Comparison of ENCODE assay signal across 21 mouse cellular contexts in the genomic region with DNA sequence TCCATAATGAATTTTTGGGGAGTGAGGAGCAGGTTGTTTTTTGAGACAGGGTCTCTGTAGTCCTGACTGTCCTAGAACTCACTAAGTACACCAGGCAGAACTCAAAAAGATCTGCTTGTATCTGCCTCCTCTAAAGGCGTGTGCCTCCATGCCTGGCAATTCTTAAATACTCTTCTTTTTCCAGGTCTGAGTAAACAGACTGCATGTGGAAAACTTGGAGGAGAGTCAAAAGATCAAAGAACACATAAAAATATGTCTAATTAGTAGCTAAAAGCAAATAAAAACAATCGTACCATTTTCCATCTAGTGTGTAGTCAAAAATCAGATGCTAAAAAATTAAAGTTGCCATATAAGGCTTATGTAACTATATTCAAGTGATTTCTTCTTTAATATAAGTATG. TPM values are rescaled to one million over a fixed set of nuclear protein-coding genes. Genes with fewer than 3 reads are reported as not detected.
DNase-seq lines count a peak whose midpoint lies in the region; ATAC-seq and TF ChIP-seq lines count a peak whose summit lies in the region.
"Had no signal": no experiment of that assay in that cellular context is flagged by ENCODE, and none has a peak within 500 bp of the region (broad histone marks: within the 10 kb centered on the region; RNA-seq: fewer than 3 reads in every experiment).

No protein-coding gene starts in this region.

- no peak overlapping the region for H3K4me3 ChIP-seq in kidney, adult 2 months (ENCODE audit: insufficient read depth, low read depth, low read length)
- H3K4me3 ChIP-seq in liver, adult 2 months (ENCODE audit: insufficient read depth, low read depth, low read length), result no peak overlapping the region
- no peak overlapping the region for H3K4me3 ChIP-seq in liver, embryonic 12.5 days
- H3K4me3 ChIP-seq: embryonic facial prominence, embryonic 13.5 days; embryonic facial prominence, embryonic 15.5 days; erythroblast, embryonic 14.5 days; forebrain, embryonic 10.5 days; forebrain, embryonic 12.5 days had no signal

- WGBS in kidney, adult 2 months, result 40% methylated on average over 2 of the region's 2 CpGs
- WGBS in liver, adult 2 months, result 25% methylated on average over 2 of the region's 2 CpGs
- WGBS in liver, embryonic 12.5 days (ENCODE audit: insufficient replicate concordance), result 73% methylated on average over 2 of the region's 2 CpGs

- no peaks in the 10 kb centered on the region for H3K79me2 ChIP-seq in liver, adult 2 months (ENCODE audit: control insufficient read depth, insufficient read depth, low read length)

- TF ChIP-seq POLR2A in kidney, adult 2 months (IDR thresholded peaks at IDR 0.05; ENCODE audit: low read depth, low read length), result no peak
- TF ChIP-seq POLR2A in liver, adult 2 months (IDR thresholded peaks at IDR 0.05; ENCODE audit: extremely low read depth, insufficient read depth, low read length), result no peak

- peaks cover 3% of the 10 kb centered on the region; the same call in 1 of the 2 replicates for H3K4me1 ChIP-seq in kidney, adult 2 months (ENCODE audit: control insufficient read depth, insufficient read depth, low read length)
- peaks cover 12% of the 10 kb centered on the region for H3K4me1 ChIP-seq in liver, adult 2 months (ENCODE audit: control insufficient read depth, insufficient read depth, low read length)
- H3K4me1 ChIP-seq in liver, embryonic 12.5 days, result 0 out of 2 replicates have a peak, but pooled peaks cover 3% of the 10 kb centered on the region
- H3K4me1 ChIP-seq: embryonic facial prominence, embryonic 13.5 days; embryonic facial prominence, embryonic 15.5 days; forebrain, embryonic 10.5 days; forebrain, embryonic 12.5 days had no signal

- peak overlapping the region; percentile 63 for H3K9ac ChIP-seq in liver, adult 2 months (ENCODE audit: low read depth, low read length)
- H3K9ac ChIP-seq in liver, embryonic 12.5 days, result no peak overlapping the region
- H3K9ac ChIP-seq: embryonic facial prominence, embryonic 13.5 days; embryonic facial prominence, embryonic 15.5 days; forebrain, embryonic 12.5 days had no signal

- peak overlapping the region; percentile 84; the same call in 1 of the 2 replicates for H3K27ac ChIP-seq in kidney, adult 2 months (ENCODE audit: insufficient read depth, low read depth, low read length)
- H3K27ac ChIP-seq in liver, adult 2 months (replicated peaks; ENCODE audit: insufficient read depth, low read depth, low read length), result peak overlapping the region; percentile 98
- H3K27ac ChIP-seq in liver, embryonic 12.5 days, result no peak overlapping the region
- H3K27ac ChIP-seq: embryonic facial prominence, embryonic 13.5 days; embryonic facial prominence, embryonic 15.5 days; forebrain, embryonic 10.5 days; forebrain, embryonic 12.5 days had no signal

- no peaks in the 10 kb centered on the region for H3K9me3 ChIP-seq in liver, embryonic 12.5 days (replicated peaks)
- H3K9me3 ChIP-seq: embryonic facial prominence, embryonic 13.5 days; embryonic facial prominence, embryonic 15.5 days; forebrain, embryonic 10.5 days; forebrain, embryonic 12.5 days had no signal

- H3K4me2 ChIP-seq in liver, embryonic 12.5 days, result no peak overlapping the region
- H3K4me2 ChIP-seq: embryonic facial prominence, embryonic 13.5 days; embryonic facial prominence, embryonic 15.5 days; forebrain, embryonic 12.5 days had no signal

- TF ChIP-seq CTCF in kidney, adult 2 months (conservative IDR thresholded peaks at IDR 0.05; ENCODE audit: insufficient read depth, insufficient read length, low read depth, low read length), result no peak
- TF ChIP-seq CTCF in liver, adult 2 months (IDR thresholded peaks at IDR 0.05; ENCODE audit: low read depth, low read length), result no peak

- peak; percentile 54 for DNase-seq in kidney, adult 2 months
- DNase-seq in kidney, postnatal 25 days, result no peak
- peak; percentile 95 for DNase-seq in liver, adult 2 months (ENCODE audit: extremely low read depth, low read depth, low spot score)
- DNase-seq: adrenal gland, adult 2 months; adrenal gland, postnatal 10 days; adrenal gland, postnatal 25 days; cerebellum, adult 11 months; cerebellum, adult 18-20 months; cerebellum, adult 8-10 months; cerebellum, adult 9-11 months; cerebellum, postnatal 14 days; cerebellum, postnatal 36 days; embryo, embryonic 11 days had no signal

- H3K36me3 ChIP-seq in kidney, adult 2 months (ENCODE audit: control insufficient read depth, insufficient read depth, low read length), result peaks cover 3% of the 10 kb centered on the region; the same call in 1 of the 2 replicates
- peaks cover 16% of the 10 kb centered on the region for H3K36me3 ChIP-seq in liver, adult 2 months (ENCODE audit: control insufficient read depth, insufficient read depth, low read length)
- peaks cover 16% of the 10 kb centered on the region for H3K36me3 ChIP-seq in liver, embryonic 12.5 days

- H3K27me3 ChIP-seq in kidney, adult 2 months (replicated peaks; ENCODE audit: control insufficient read depth, insufficient read depth, low read length), result no peaks in the 10 kb centered on the region
- no peaks in the 10 kb centered on the region for H3K27me3 ChIP-seq in liver, adult 2 months (ENCODE audit: control insufficient read depth, insufficient read depth, low read length)
- H3K27me3 ChIP-seq in liver, embryonic 12.5 days (replicated peaks), result no peaks in the 10 kb centered on the region
- H3K27me3 ChIP-seq: embryonic facial prominence, embryonic 13.5 days; embryonic facial prominence, embryonic 15.5 days; forebrain, embryonic 12.5 days had no signal

- no peak for ATAC-seq in liver, embryonic 12.5 days
- ATAC-seq: forebrain, embryonic 14.5 days; forebrain, embryonic 16.5 days had no signal

RNA-seq across cellular contexts. Expression of a gene that starts 7.0 kb away (rescaled TPM):
- polyA plus RNA-seq in kidney, adult 2 months (2012; rRNA removed), result 92.4 and 128 TPM in 2 replicates
- total RNA-seq in liver, adult 2 months (2014; rRNA removed), result 474 and 535 TPM in 2 replicates
- 84.6 and 99.6 TPM in 2 replicates for polyA plus RNA-seq in liver, adult 2 months (2012; rRNA removed)
- 702 and 744 TPM in 2 replicates for polyA plus RNA-seq in liver, embryonic 12.5 days (2016; fragmentation: Nextera tagmentation; extraction: Ambion mirVana)

RNA-seq across cellular contexts. Expression of a gene that starts 22.4 kb away (rescaled TPM):
- polyA plus RNA-seq in kidney, adult 2 months (2012; rRNA removed), result 24.3 and 29.9 TPM in 2 replicates
- 37.0 and 41.4 TPM in 2 replicates for total RNA-seq in liver, adult 2 months (2014; rRNA removed)
- 24.4 and 33.6 TPM in 2 replicates for polyA plus RNA-seq in liver, adult 2 months (2012; rRNA removed)
- 8.9 and 9.4 TPM in 2 replicates for polyA plus RNA-seq in liver, embryonic 12.5 days (2016; fragmentation: Nextera tagmentation; extraction: Ambion mirVana)

RNA-seq across cellular contexts. Expression of a gene that starts 33.4 kb away (rescaled TPM):
- polyA plus RNA-seq in kidney, adult 2 months (2012; rRNA removed), result 5.6 and 8.1 TPM in 2 replicates
- 4.1 and 4.3 TPM in 2 replicates for total RNA-seq in liver, adult 2 months (2014; rRNA removed)
- polyA plus RNA-seq in liver, adult 2 months (2012; rRNA removed), result 0.85 and 1.4 TPM in 2 replicates
- 39.4 and 42.2 TPM in 2 replicates for polyA plus RNA-seq in liver, embryonic 12.5 days (2016; fragmentation: Nextera tagmentation; extraction: Ambion mirVana)

Comparison
In these comparisons a context has a peak if more than half of its experiments do, and no peak if none do; other contexts are left out.
1. DNase-seq: peak in kidney, adult 2 months (single experiment) and liver, adult 2 months (single experiment); none in kidney, postnatal 25 days (0 of 2).